Mouse (Mus musculus) G1E (cell line): ENCODE measurements around the gene Aktip.

Source experiments
- CTCF ChIP-seq: IDR thresholded peaks from 2 replicates; pipeline ENCODE4 v1.5.1; 2012; ENCODE audit warnings: low read depth, low read length, inconsistent platforms, mixed read lengths
- GATA1 ChIP-seq: IDR thresholded peaks from 2 replicates; pipeline ENCODE4 v1.6.1; 2012; ENCODE audit warnings: borderline replicate concordance, low read length, inconsistent platforms, mixed read lengths
- GATA2 ChIP-seq: IDR thresholded peaks from 2 replicates; pipeline ENCODE4 v1.6.1; 2012; ENCODE audit warnings: low read depth, low read length, inconsistent platforms, borderline replicate concordance
- POLR2AphosphoS5 ChIP-seq: IDR thresholded peaks from 2 replicates; pipeline ENCODE4 v1.6.1; 2012; ENCODE audit warnings: low read depth, low read length, inconsistent platforms; ENCODE audit not compliant: insufficient replicate concordance
- TAL1 ChIP-seq: conservative IDR thresholded peaks from 2 replicates; pipeline ENCODE4 v1.6.1; 2012; ENCODE audit warnings: low read depth, low read length, inconsistent platforms, mixed read lengths

GRCm38 (mm10) chr8:91132731-91133130 lies 67.0 kb downstream of the Aktip start:
- no peak for TF ChIP-seq CTCF
- TF ChIP-seq GATA2 = no peak
- TF ChIP-seq POLR2AphosphoS5 = no peak
- TF ChIP-seq GATA1 = no peak
- no peak for TF ChIP-seq TAL1
